In the genomic region with DNA sequence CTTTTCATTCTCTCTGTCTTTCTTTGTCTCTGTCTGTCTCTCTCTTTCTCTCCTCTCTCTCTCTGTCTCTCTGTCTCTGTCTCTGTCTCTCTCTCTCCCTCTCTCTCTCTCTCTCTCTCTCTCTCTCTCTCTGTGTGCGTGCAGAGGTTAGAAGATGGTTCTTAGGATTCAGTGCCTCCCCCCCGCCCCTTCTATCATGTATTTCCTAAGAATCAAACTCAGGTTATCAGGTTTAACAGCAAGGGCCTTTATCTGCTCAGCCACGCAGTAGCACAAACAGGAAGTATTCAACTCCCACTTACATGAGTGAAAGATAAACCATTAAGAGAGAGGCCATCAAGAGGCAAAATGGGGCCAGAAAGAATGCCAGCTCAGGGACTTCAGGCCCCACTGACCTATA, we compare ENCODE assay signal across 22 mouse cellular contexts.
DNase-seq lines count a peak whose midpoint lies in the region; ATAC-seq and TF ChIP-seq lines count a peak whose summit lies in the region.
"Had no signal": no experiment of that assay in that cellular context is flagged by ENCODE, and none has a peak within 500 bp of the region (broad histone marks: within the 10 kb centered on the region; RNA-seq: fewer than 3 reads in every experiment).

No protein-coding gene starts in this region.

- no peak for DNase-seq in stomach, postnatal 0 days (ENCODE audit: low spot score)
- peak; percentile 17 for DNase-seq in induced T-regulatory cell, adult 2 months (ENCODE audit: low read depth)
- no peak for DNase-seq in gastrocnemius, postnatal 4 days (ENCODE audit: low spot score in 2 of 2)
- DNase-seq in kidney, postnatal 25 days, result no peak
- DNase-seq: adrenal gland, adult 8-10 months; cerebellum, adult 9-11 months; heart, adult 18-20 months; heart, postnatal 4 days; layer of hippocampus, postnatal 36 days; right cerebral cortex, postnatal 14 days had no signal

- no peak overlapping the region for H3K4me3 ChIP-seq in stomach, embryonic 15.5 days (replicated peaks)
- no peak overlapping the region for H3K4me3 ChIP-seq in stomach, postnatal 0 days (ENCODE audit: low read depth, low read length)
- no peak overlapping the region for H3K4me3 ChIP-seq in liver, embryonic 15.5 days (replicated peaks)
- H3K4me3 ChIP-seq in neural tube, embryonic 15.5 days (replicated peaks), result no peak overlapping the region
- H3K4me3 ChIP-seq: embryonic facial prominence, embryonic 13.5 days; heart, embryonic 15.5 days; hindbrain, embryonic 15.5 days; kidney, embryonic 15.5 days; limb, embryonic 13.5 days; lung, embryonic 15.5 days; neural tube, embryonic 13.5 days had no signal

- no peak for TF ChIP-seq CTCF in stomach, postnatal 0 days (IDR thresholded peaks at IDR 0.05; ENCODE audit: low read depth)

- no peaks in the 10 kb centered on the region for H3K36me3 ChIP-seq in stomach, embryonic 15.5 days
- no peaks in the 10 kb centered on the region for H3K36me3 ChIP-seq in stomach, postnatal 0 days (ENCODE audit: control insufficient read depth, insufficient read depth, low read length)
- no peaks in the 10 kb centered on the region for H3K36me3 ChIP-seq in liver, embryonic 15.5 days (replicated peaks)
- H3K36me3 ChIP-seq in neural tube, embryonic 15.5 days, result no peaks in the 10 kb centered on the region
- H3K36me3 ChIP-seq: embryonic facial prominence, embryonic 13.5 days; heart, embryonic 15.5 days; hindbrain, embryonic 15.5 days; kidney, embryonic 15.5 days; lung, embryonic 15.5 days; neural tube, embryonic 13.5 days had no signal

- no peak for TF ChIP-seq EP300 in stomach, postnatal 0 days (optimal IDR thresholded peaks at IDR 0.05)

- no peaks in the 10 kb centered on the region for H3K9me3 ChIP-seq in stomach, embryonic 15.5 days
- no peaks in the 10 kb centered on the region for H3K9me3 ChIP-seq in stomach, postnatal 0 days (ENCODE audit: control insufficient read depth, low read length)
- H3K9me3 ChIP-seq in liver, embryonic 15.5 days (replicated peaks), result no peaks in the 10 kb centered on the region
- H3K9me3 ChIP-seq in neural tube, embryonic 15.5 days (replicated peaks), result no peaks in the 10 kb centered on the region
- H3K9me3 ChIP-seq: embryonic facial prominence, embryonic 13.5 days; heart, embryonic 15.5 days; hindbrain, embryonic 15.5 days; kidney, embryonic 15.5 days; limb, embryonic 13.5 days; lung, embryonic 15.5 days; neural tube, embryonic 13.5 days had no signal

- ATAC-seq in stomach, embryonic 15.5 days (ENCODE audit: insufficient read depth, low FRiP score, low read depth), result peak; percentile 47; the same call in 1 of the 2 replicates
- ATAC-seq in stomach, postnatal 0 days (ENCODE audit: low FRiP score, low TSS enrichment), result no peak
- ATAC-seq in liver, embryonic 15.5 days (ENCODE audit: insufficient read depth), result peak; percentile 85
- ATAC-seq in neural tube, embryonic 15.5 days (ENCODE audit: low FRiP score), result no peak
- ATAC-seq: intestine, postnatal 0 days had no signal

- no peak overlapping the region for H3K4me2 ChIP-seq in stomach, embryonic 15.5 days
- no peak overlapping the region for H3K4me2 ChIP-seq in stomach, postnatal 0 days (replicated peaks; ENCODE audit: low read depth)
- peak overlapping the region; percentile 15; the same call in 1 of the 2 replicates for H3K4me2 ChIP-seq in liver, embryonic 15.5 days
- H3K4me2 ChIP-seq in neural tube, embryonic 15.5 days, result no peak overlapping the region
- H3K4me2 ChIP-seq: embryonic facial prominence, embryonic 13.5 days; heart, embryonic 15.5 days; hindbrain, embryonic 15.5 days; kidney, embryonic 15.5 days; limb, embryonic 13.5 days; lung, embryonic 15.5 days; midbrain, embryonic 11.5 days; neural tube, embryonic 13.5 days had no signal

- no peak overlapping the region for H3K27ac ChIP-seq in stomach, embryonic 15.5 days
- no peak overlapping the region for H3K27ac ChIP-seq in stomach, postnatal 0 days (replicated peaks)
- no peak overlapping the region; the same call in 1 of the 2 replicates for H3K27ac ChIP-seq in liver, embryonic 15.5 days (replicated peaks)
- H3K27ac ChIP-seq in neural tube, embryonic 15.5 days (replicated peaks), result no peak overlapping the region
- H3K27ac ChIP-seq: embryonic facial prominence, embryonic 13.5 days; heart, embryonic 15.5 days; hindbrain, embryonic 15.5 days; kidney, embryonic 15.5 days; limb, embryonic 13.5 days; lung, embryonic 15.5 days; neural tube, embryonic 13.5 days had no signal

- WGBS in stomach, embryonic 15.5 days, result 70% methylated on average over 3 of the region's 3 CpGs
- WGBS in stomach, postnatal 0 days, result 86% methylated on average over 3 of the region's 3 CpGs
- WGBS in liver, embryonic 15.5 days (ENCODE audit: insufficient replicate concordance), result 22% methylated on average over 3 of the region's 3 CpGs
- 87% methylated on average over 3 of the region's 3 CpGs for WGBS in neural tube, embryonic 15.5 days

- no peaks in the 10 kb centered on the region for H3K4me1 ChIP-seq in stomach, embryonic 15.5 days
- no peaks in the 10 kb centered on the region for H3K4me1 ChIP-seq in stomach, postnatal 0 days (replicated peaks; ENCODE audit: control insufficient read depth, insufficient read depth)
- peaks cover 14% of the 10 kb centered on the region for H3K4me1 ChIP-seq in liver, embryonic 15.5 days (replicated peaks)
- H3K4me1 ChIP-seq in neural tube, embryonic 15.5 days, result no peaks in the 10 kb centered on the region
- H3K4me1 ChIP-seq: embryonic facial prominence, embryonic 13.5 days; hindbrain, embryonic 15.5 days; kidney, embryonic 15.5 days; neural tube, embryonic 13.5 days had no signal

- H3K9ac ChIP-seq in stomach, embryonic 15.5 days, result no peak overlapping the region
- H3K9ac ChIP-seq in stomach, postnatal 0 days (ENCODE audit: low read length), result no peak overlapping the region
- H3K9ac ChIP-seq in liver, embryonic 15.5 days, result no peak overlapping the region
- H3K9ac ChIP-seq in neural tube, embryonic 15.5 days (replicated peaks), result no peak overlapping the region
- H3K9ac ChIP-seq: embryonic facial prominence, embryonic 13.5 days; heart, embryonic 15.5 days; hindbrain, embryonic 15.5 days; kidney, embryonic 15.5 days; limb, embryonic 13.5 days; lung, embryonic 15.5 days; neural tube, embryonic 13.5 days had no signal

- H3K27me3 ChIP-seq in stomach, embryonic 15.5 days (replicated peaks), result no peaks in the 10 kb centered on the region
- no peaks in the 10 kb centered on the region for H3K27me3 ChIP-seq in stomach, postnatal 0 days (ENCODE audit: control insufficient read depth, insufficient read depth, low read length)
- no peaks in the 10 kb centered on the region for H3K27me3 ChIP-seq in liver, embryonic 15.5 days
- H3K27me3 ChIP-seq in neural tube, embryonic 15.5 days (replicated peaks), result no peaks in the 10 kb centered on the region
- H3K27me3 ChIP-seq: heart, embryonic 15.5 days; hindbrain, embryonic 15.5 days; kidney, embryonic 15.5 days; lung, embryonic 15.5 days; neural tube, embryonic 13.5 days had no signal

Comparison
In these comparisons a context has a peak if more than half of its experiments do, and no peak if none do; other contexts are left out.
1. ATAC-seq: peak in stomach, embryonic 15.5 days (single experiment) and liver, embryonic 15.5 days (single experiment); none in stomach, postnatal 0 days (single experiment) and neural tube, embryonic 15.5 days (single experiment).